Mouse (Mus musculus): ENCODE data around the gene Olfr1215.
"Not testable (repeated sequence)": the region's sequence is repeated elsewhere in the genome, so short reads cannot be mapped to it uniquely, and the experiment has no call there.

Olfr1215 gene

DNA sequence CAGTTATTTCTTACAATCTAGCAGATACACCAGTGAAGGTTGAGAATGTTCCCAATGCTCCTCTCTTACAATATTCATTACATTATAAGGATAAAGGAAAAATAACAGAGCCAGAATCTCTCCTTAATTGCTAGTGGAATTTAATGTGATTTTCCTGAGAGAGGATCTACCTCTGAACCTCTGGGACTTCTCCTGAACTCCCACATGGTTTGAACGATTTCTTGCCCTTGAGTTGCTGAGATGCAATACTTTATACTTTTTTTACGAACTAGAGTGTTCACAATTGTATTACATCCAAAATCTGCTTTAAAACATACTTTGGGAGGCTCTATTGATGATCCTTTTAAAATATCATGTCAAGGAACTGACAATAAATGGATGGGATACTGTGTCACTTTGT, at the start of gene Olfr1215:
Olfr1215 (minus strand) TSS at position 101 of the 400 bp plus-strand sequence.
- DNase-seq (ENCODE audit: low spot score) = no peak

DNA sequence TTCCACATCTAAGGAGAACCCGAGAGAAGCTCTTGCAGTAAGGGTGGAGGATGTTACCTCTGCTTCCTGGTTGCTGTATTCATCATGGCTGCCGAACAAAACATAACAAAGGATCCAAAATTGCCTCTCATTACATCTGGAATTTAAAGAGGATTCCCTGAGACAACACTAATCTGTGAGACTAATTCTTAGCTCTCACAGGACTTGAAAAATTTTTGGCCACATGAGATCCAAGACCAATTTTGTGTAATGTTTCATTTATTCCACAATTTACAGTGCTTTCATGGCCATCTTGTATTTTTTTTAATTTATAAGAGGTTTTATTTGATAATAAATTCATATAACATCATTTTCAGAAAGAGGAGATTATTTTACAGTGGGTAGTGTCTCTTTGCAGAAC, 25.2 kb upstream of the Olfr1215 start, which contains the start of gene Olfr1217:
Olfr1217 (minus strand) TSS at position 101 of the 400 bp plus-strand sequence.
- no peak for DNase-seq (ENCODE audit: low spot score)

DNA sequence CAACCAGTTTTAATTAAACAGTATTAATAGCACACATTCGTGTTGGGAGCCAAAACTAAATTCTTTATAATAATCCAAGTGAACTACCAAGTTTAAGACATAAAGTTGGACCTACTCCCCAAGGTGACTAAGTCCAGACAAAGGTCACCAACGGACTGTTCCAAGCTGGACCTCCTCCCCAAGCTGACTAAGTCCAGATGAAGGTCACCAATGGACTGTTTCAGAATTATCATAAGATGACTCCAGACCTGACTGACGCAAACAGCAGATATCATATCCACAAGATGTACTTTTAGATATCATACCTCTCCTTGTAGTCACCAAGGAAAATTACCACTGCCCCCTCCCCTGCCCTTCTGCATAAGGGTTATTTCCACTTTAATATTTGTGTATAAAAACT, 14.7 kb upstream of the Olfr1215 start:
- not testable (repeated sequence) for DNase-seq (ENCODE audit: low spot score)

- no peak for DNase-seq (ENCODE audit: low spot score)
Observed at GRCm38 (mm10) chr2:89018240-89018639, 11.5 kb upstream of the Olfr1215 start, which contains the start of gene Olfr1216. Gene Olfr1216 (minus strand): TSS chr2:89018340.

- DNase-seq (ENCODE audit: low spot score) = no peak
Observed at GRCm38 (mm10) chr2:88992553-88992952, 14.2 kb downstream of the Olfr1215 start, which contains the start of gene Olfr1214. Gene Olfr1214 (minus strand): TSS chr2:88992653.

- no peak for DNase-seq (ENCODE audit: low spot score)
Observed at GRCm38 (mm10) chr2:88980181-88980580, 26.6 kb downstream of the Olfr1215 start, which contains the start of gene Gm13762. Gene Gm13762 (minus strand): TSS chr2:88980281.

DNA sequence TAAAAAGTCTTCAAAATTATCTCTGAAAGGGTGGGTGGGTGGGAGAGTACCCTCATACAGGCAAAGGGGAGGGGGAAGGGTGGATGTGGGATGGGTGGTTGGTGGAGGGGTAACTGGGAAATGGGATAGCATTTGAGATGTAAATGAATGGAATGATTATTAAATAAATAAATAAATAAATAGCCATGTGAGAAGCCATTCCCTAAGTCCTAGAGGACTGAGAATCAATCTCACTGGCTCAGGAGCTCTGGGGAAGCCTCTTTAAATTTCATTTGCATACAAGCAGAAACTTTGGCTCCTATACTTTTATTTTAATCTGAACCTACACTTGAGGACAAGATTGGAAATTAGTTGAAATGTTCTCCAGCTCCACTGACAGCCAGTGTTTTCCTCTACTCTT, 53.1 kb downstream of the Olfr1215 start, which contains the start of gene Olfr1212:
Olfr1212 (plus strand) TSS at position 301 of the 400 bp plus-strand sequence.
- no peak for DNase-seq (ENCODE audit: low spot score)

Data from embryo, embryonic 10 days (tissue).